Mouse (Mus musculus) intestine, postnatal 0 days (tissue): ENCODE measurements around the gene Abcb5. TPM values are rescaled to one million over a fixed set of nuclear protein-coding genes. Genes with fewer than 3 reads are reported as not detected.

Experiments
- ATAC-seq: fragments of 200-750 bp; cut with Nextera tagmentation; 2 replicates; pipeline ENCODE4 v1.8.0; 2017; ENCODE audit warnings: mild to moderate bottlenecking, moderate TSS enrichment, moderate library complexity
- H3K27ac ChIP-seq: fragments of 300-500 bp; sonication (generic); 2 replicates; pipeline ENCODE4 v1.5.1; 2014; ENCODE audit warnings: mild to moderate bottlenecking, low read depth, low read length, moderate library complexity
- H3K27me3 ChIP-seq: fragments of 300-500 bp; sonication (generic); replicated peaks from 2 replicates; pipeline ENCODE4 v1.6.1; 2014; ENCODE audit warnings: low read length, mixed read lengths; ENCODE audit not compliant: control insufficient read depth, insufficient read depth
- H3K36me3 ChIP-seq: fragments of 300-500 bp; sonication (generic); 2 replicates; pipeline ENCODE4 v1.6.1; 2014; ENCODE audit warnings: mild to moderate bottlenecking, moderate library complexity; ENCODE audit not compliant: control insufficient read depth, insufficient read depth
- H3K4me1 ChIP-seq: fragments of 300-500 bp; sonication (generic); replicated peaks from 2 replicates; pipeline ENCODE4 v1.6.1; 2014; ENCODE audit warnings: antibody characterized with exemption, low read length, mixed read lengths; ENCODE audit not compliant: control insufficient read depth, insufficient read depth
- H3K4me2 ChIP-seq: fragments of 300-500 bp; sonication (generic); replicated peaks from 2 replicates; pipeline ENCODE4 v1.6.1; 2014; ENCODE audit warnings: low read depth, mild to moderate bottlenecking, moderate library complexity
- H3K4me3 ChIP-seq: fragments of 300-500 bp; sonication (generic); 2 replicates; pipeline ENCODE4 v1.5.1; 2014; ENCODE audit warnings: low read depth, low read length
- H3K9ac ChIP-seq: fragments of 300-500 bp; sonication (generic); 2 replicates; pipeline ENCODE4 v1.6.1; 2014; ENCODE audit warnings: mild to moderate bottlenecking, low read depth, low read length
- H3K9me3 ChIP-seq: fragments of 300-500 bp; sonication (generic); 2 replicates; pipeline ENCODE4 v1.6.1; 2016; ENCODE audit warnings: mixed run types; ENCODE audit not compliant: control insufficient read depth
- CTCF ChIP-seq: sonication (generic); IDR thresholded peaks from 2 replicates; pipeline ENCODE4 v1.5.1; 2016; ENCODE audit warnings: low read depth, mild to moderate bottlenecking, control low read depth, antibody characterized with exemption, moderate library complexity
- WGBS: fragments of 180-500 bp; shearing (Covaris S2); extraction: QIAGEN DNeasy Blood & Tissue Kit; methylation state at CpG from one replicate; pipeline ENCODE4 v1.1.7; 2014; 5-methylcytosine and 5-hydroxymethylcytosine counted together
- polyA plus RNA-seq: library from polyadenylated mRNA; unstranded; fragments of >200 nt; fragmentation: Nextera tagmentation; extraction: Ambion mirVana; gene quantifications from 2 replicates; pipeline ENCODE4 v1.2.1, GENCODE M21; 2015

The Abcb5 gene
- polyA plus RNA-seq, 1 experiment from 2014 or later: not detected

GRCm38 (mm10) chr12:118829881-118830280 lies 136.3 kb downstream of the Abcb5 start:
- TF ChIP-seq CTCF: no peak
- Histone ChIP-seq H3K9me3 (no peaks in the 10 kb centered on the region), H3K4me3 (no peak overlapping the region), H3K4me2 (no peak overlapping the region), H3K27ac (no peak overlapping the region), H3K36me3 (no peaks in the 10 kb centered on the region), H3K27me3 (peaks cover 2% of the 10 kb centered on the region; the same call in 1 of the 2 replicates), H3K9ac (no peak overlapping the region), H3K4me1 (no peaks in the 10 kb centered on the region)
- no peak for ATAC-seq
- 81% methylated on average over 6 of the region's 6 CpGs for WGBS

Other genes with a start within 250 kb of the Abcb5 start
- gene Sp8, start 120.1 kb downstream of the Abcb5 start, polyA plus RNA-seq: not detected in 2 replicates